In genomic region chr11:103953896-103954292, GRCm38 (mm10) we compare ENCODE assay signal across 8 mouse cellular contexts. TPM values are rescaled to one million over a fixed set of nuclear protein-coding genes. Genes with fewer than 3 reads are reported as not detected.
DNase-seq lines count a peak whose midpoint lies in the region; ATAC-seq and TF ChIP-seq lines count a peak whose summit lies in the region.

Gene Nsf (minus strand): TSS chr11:103954056.

- under 1% methylated on average over 53 of the region's 53 CpGs for WGBS in bone marrow, adult 2 months
- WGBS in embryonic facial prominence, embryonic 14.5 days, result 0% methylated on average over 19 of the region's 53 CpGs
- WGBS in heart, adult 2 months, result under 1% methylated on average over 53 of the region's 53 CpGs
- under 1% methylated on average over 35 of the region's 53 CpGs for WGBS in limb, embryonic 14.5 days
- 0% methylated on average over 35 of the region's 53 CpGs for WGBS in midbrain, embryonic 16.5 days

- TF ChIP-seq CTCF in bone marrow, adult 2 months (IDR thresholded peaks at IDR 0.05; ENCODE audit: control insufficient read depth, insufficient read depth, low read length), result no peak
- TF ChIP-seq CTCF in heart, adult 2 months (IDR thresholded peaks at IDR 0.05), result no peak

- no peaks in the 10 kb centered on the region; the same call in 1 of the 2 replicates for H3K4me1 ChIP-seq in bone marrow, adult 2 months (ENCODE audit: control insufficient read depth, insufficient read depth, low read length)
- peaks cover 8% of the 10 kb centered on the region for H3K4me1 ChIP-seq in embryonic facial prominence, embryonic 14.5 days (ENCODE audit: control insufficient read depth, insufficient read depth, low read length)
- H3K4me1 ChIP-seq in heart, adult 2 months (ENCODE audit: control insufficient read depth, insufficient read depth, low read length), result peaks cover 3% of the 10 kb centered on the region
- peaks cover 10% of the 10 kb centered on the region for H3K4me1 ChIP-seq in limb, embryonic 14.5 days (ENCODE audit: control insufficient read depth, insufficient read depth, low read length)
- H3K4me1 ChIP-seq in midbrain, embryonic 16.5 days (ENCODE audit: control insufficient read depth, insufficient read depth, low read length), result peaks cover 23% of the 10 kb centered on the region

- H3K4me3 ChIP-seq in bone marrow, adult 2 months (replicated peaks; ENCODE audit: control insufficient read depth, low read depth, low read length), result peak within 1 kb of the TSS; percentile 98
- peak within 1 kb of the TSS; percentile 74 for H3K4me3 ChIP-seq in embryonic facial prominence, embryonic 14.5 days (ENCODE audit: low read depth, low read length)
- H3K4me3 ChIP-seq in heart, adult 2 months, result peak within 1 kb of the TSS; percentile 99
- H3K4me3 ChIP-seq in limb, embryonic 14.5 days (replicated peaks; ENCODE audit: low read length), result peak within 1 kb of the TSS; percentile 91
- peak within 1 kb of the TSS; percentile 70 for H3K4me3 ChIP-seq in midbrain, embryonic 16.5 days (ENCODE audit: low read depth, low read length)

- no peaks in the 10 kb centered on the region for H3K27me3 ChIP-seq in embryonic facial prominence, embryonic 14.5 days (replicated peaks; ENCODE audit: control insufficient read depth, insufficient read depth, low read length)
- H3K27me3 ChIP-seq in heart, adult 2 months (ENCODE audit: control insufficient read depth, insufficient read depth, low read length), result no peaks in the 10 kb centered on the region
- no peaks in the 10 kb centered on the region for H3K27me3 ChIP-seq in limb, embryonic 14.5 days (ENCODE audit: control insufficient read depth, insufficient read depth, low read length)
- no peaks in the 10 kb centered on the region for H3K27me3 ChIP-seq in midbrain, embryonic 16.5 days (ENCODE audit: control insufficient read depth, insufficient read depth, low read depth, low read length)

- H3K9ac ChIP-seq in embryonic facial prominence, embryonic 14.5 days (ENCODE audit: low read depth, low read length), result peak within 1 kb of the TSS; percentile 85
- H3K9ac ChIP-seq in heart, adult 2 months (ENCODE audit: low read depth, low read length), result peak within 1 kb of the TSS; percentile 95
- peak within 1 kb of the TSS; percentile 89 for H3K9ac ChIP-seq in limb, embryonic 14.5 days (ENCODE audit: low read depth, low read length, severe bottlenecking)
- peak within 1 kb of the TSS; percentile 94 for H3K9ac ChIP-seq in midbrain, embryonic 16.5 days (ENCODE audit: low read depth, low read length)

- H3K36me3 ChIP-seq in embryonic facial prominence, embryonic 14.5 days (ENCODE audit: control insufficient read depth, insufficient read depth, low read length), result no peaks in the 10 kb centered on the region
- no peaks in the 10 kb centered on the region for H3K36me3 ChIP-seq in heart, adult 2 months (ENCODE audit: control insufficient read depth, insufficient read depth, low read length)
- no peaks in the 10 kb centered on the region for H3K36me3 ChIP-seq in limb, embryonic 14.5 days (ENCODE audit: control insufficient read depth, insufficient read depth, low read length)
- H3K36me3 ChIP-seq in midbrain, embryonic 16.5 days (ENCODE audit: control insufficient read depth, insufficient read depth, low read length), result no peaks in the 10 kb centered on the region

- peak; percentile 85 to 89 for DNase-seq in B cell, adult 2 months
- peak; percentile 92 for DNase-seq in embryonic facial prominence, embryonic 14.5 days (ENCODE audit: low spot score)
- DNase-seq in heart, adult 2 months, result peak; percentile 89 to 92
- DNase-seq in kidney, adult 8-10 months, result peak; percentile 81 to 82
- peak; percentile 83 for DNase-seq in limb, embryonic 14.5 days (ENCODE audit: low spot score)
- peak; percentile 67 to 78 for DNase-seq in spleen, postnatal 14 days (ENCODE audit: low spot score in 2 of 2)

- no peaks in the 10 kb centered on the region for H3K9me3 ChIP-seq in embryonic facial prominence, embryonic 14.5 days (ENCODE audit: control insufficient read depth, low read length)
- H3K9me3 ChIP-seq in limb, embryonic 14.5 days (ENCODE audit: control insufficient read depth, low read length), result no peaks in the 10 kb centered on the region
- no peaks in the 10 kb centered on the region for H3K9me3 ChIP-seq in midbrain, embryonic 16.5 days (replicated peaks; ENCODE audit: control insufficient read depth, low read length, poor library complexity, severe bottlenecking)

- peak; percentile 91; the same call in 1 of the 2 replicates for TF ChIP-seq POLR2A in bone marrow, adult 2 months (IDR thresholded peaks at IDR 0.05; ENCODE audit: borderline replicate concordance, control insufficient read depth, low read depth, low read length)
- peak; percentile 87 for TF ChIP-seq POLR2A in heart, adult 2 months (IDR thresholded peaks at IDR 0.05; ENCODE audit: insufficient read depth, low read depth, low read length)
- peak; percentile 60; the same call in 1 of the 2 replicates for TF ChIP-seq POLR2A in limb, embryonic 14.5 days (IDR thresholded peaks at IDR 0.05; ENCODE audit: borderline replicate concordance, extremely low read depth, insufficient read depth, insufficient read length)

- H3K4me2 ChIP-seq in embryonic facial prominence, embryonic 14.5 days (ENCODE audit: low read depth, low read length), result peak within 1 kb of the TSS; percentile 88
- H3K4me2 ChIP-seq in limb, embryonic 14.5 days (replicated peaks; ENCODE audit: low read depth, low read length, severe bottlenecking), result peak within 1 kb of the TSS; percentile 85
- peak within 1 kb of the TSS; percentile 71 for H3K4me2 ChIP-seq in midbrain, embryonic 16.5 days (ENCODE audit: low read length)

- TF ChIP-seq EP300 in heart, adult 2 months (IDR thresholded peaks at IDR 0.05; ENCODE audit: insufficient read depth, low read depth, low read length), result 0 out of 2 replicates have a peak, but pooled peaks have one; percentile 24

- peak; percentile 97 for ATAC-seq in embryonic facial prominence, embryonic 14.5 days (ENCODE audit: low read depth)
- ATAC-seq in limb, embryonic 14.5 days (ENCODE audit: low FRiP score, low read depth), result peak; percentile 94
- ATAC-seq in midbrain, embryonic 16.5 days, result peak; percentile 90

- intact Hi-C loops in heart, adult 2 months (cut with DNase I), result loop anchor here (1.0 kb wide), 1 partner anchor 12 kb away; the partner anchor contains the start of gene Arf2

- peak within 1 kb of the TSS; percentile 74 for H3K27ac ChIP-seq in bone marrow, adult 2 months (ENCODE audit: control insufficient read depth, insufficient read depth, low read depth, low read length, poor library complexity)
- peak within 1 kb of the TSS; percentile 23; the same call in 1 of the 2 replicates for H3K27ac ChIP-seq in embryonic facial prominence, embryonic 14.5 days (replicated peaks; ENCODE audit: low read depth, low read length)
- H3K27ac ChIP-seq in heart, adult 2 months, result peak within 1 kb of the TSS; percentile 95
- H3K27ac ChIP-seq in limb, embryonic 14.5 days (replicated peaks; ENCODE audit: low read depth, low read length), result 0 out of 2 replicates have a peak within 1 kb of the TSS, but pooled peaks have one; percentile 35
- peak within 1 kb of the TSS; percentile 90 for H3K27ac ChIP-seq in midbrain, embryonic 16.5 days (ENCODE audit: low read length)

- peaks cover 3% of the 10 kb centered on the region; the same call in 1 of the 2 replicates for H3K79me2 ChIP-seq in heart, adult 2 months (replicated peaks; ENCODE audit: control insufficient read depth, insufficient read depth, low read length)

RNA-seq across cellular contexts. Expression of gene Nsf, which starts in this region (rescaled TPM):
- 10.3 and 13.2 TPM in 2 replicates for polyA plus RNA-seq in bone marrow, adult 2 months (2011; ENCODE audit: insufficient read depth, insufficient read length, low replicate concordance, missing spikeins)
- 39.9 and 50.0 TPM in 2 replicates for polyA plus RNA-seq in embryonic facial prominence, embryonic 14.5 days (2014; fragmentation: Nextera tagmentation; extraction: Ambion mirVana)
- 10 to 100 TPM; 26.9 to 28.7 TPM for total RNA-seq in heart, adult 2 months (2021)
- polyA plus RNA-seq in heart, adult 2 months (2012; rRNA removed), result 14.0 and 16.5 TPM in 2 replicates
- polyA plus RNA-seq in limb, embryonic 14.5 days (2012; rRNA removed), result 33.5 and 39.7 TPM in 2 replicates
- polyA plus RNA-seq in limb, embryonic 14.5 days (2014; fragmentation: Nextera tagmentation; extraction: Ambion mirVana), result 43.6 and 44.9 TPM in 2 replicates
- 223 and 248 TPM in 2 replicates for polyA plus RNA-seq in midbrain, embryonic 16.5 days (2015; fragmentation: Nextera tagmentation; extraction: Ambion mirVana)

Comparison
In these comparisons a context has a peak if more than half of its experiments do, and no peak if none do; other contexts are left out.
1. Peak in every context shown above with its lines: DNase-seq, ATAC-seq, H3K4me3 ChIP-seq and H3K27ac ChIP-seq.
2. H3K27ac ChIP-seq: peak in every context shown above with its lines; median percentile 95 in heart, adult 2 months; 90 in midbrain, embryonic 16.5 days; 74 in bone marrow, adult 2 months; 35 in limb, embryonic 14.5 days; 23 in embryonic facial prominence, embryonic 14.5 days.